Mouse (Mus musculus) testis, postnatal 10 days (tissue): Measurements from ENCODE around the gene Cyp46a1.

Experiments
- DNase-seq: peaks from one replicate; pipeline ENCODE4 v3.0.0; 2021; ENCODE audit warnings: low spot score

Cyp46a1 gene

GRCm38 (mm10) chr12:108399191-108399590 is 65.0 kb downstream of the Cyp46a1 start:
- DNase-seq: no peak

- DNase-seq: no peak
Observed at GRCm38 (mm10) chr12:108400951-108401350, 66.8 kb downstream of the Cyp46a1 start.

- no peak for DNase-seq
Observed at GRCm38 (mm10) chr12:108403957-108404356, 69.8 kb downstream of the Cyp46a1 start.

- DNase-seq: no peak
Observed at GRCm38 (mm10) chr12:108409100-108409499, 74.9 kb downstream of the Cyp46a1 start.

- DNase-seq: no peak
Observed at GRCm38 (mm10) chr12:108410416-108411208, 76.4 kb downstream of the Cyp46a1 start.
